Mouse (Mus musculus) T-cell, adult 2 months (primary cell): ENCODE measurements at regions not wholly inside any gene's neighbourhood (a gene's known extent, or its start where the extent isn't known, plus 50 kb on each side); places are given as distances from the start of the nearest gene placed in this dataset.

Source experiments
- DNase-seq: peaks from one replicate; pipeline ENCODE4 v3.0.0; 2022; ENCODE audit warnings: low spot score

GRCm38 (mm10) chr7:83077035-83077918 lies 210.1 kb downstream of the Mex3b start:
- no peak for DNase-seq

DNA sequence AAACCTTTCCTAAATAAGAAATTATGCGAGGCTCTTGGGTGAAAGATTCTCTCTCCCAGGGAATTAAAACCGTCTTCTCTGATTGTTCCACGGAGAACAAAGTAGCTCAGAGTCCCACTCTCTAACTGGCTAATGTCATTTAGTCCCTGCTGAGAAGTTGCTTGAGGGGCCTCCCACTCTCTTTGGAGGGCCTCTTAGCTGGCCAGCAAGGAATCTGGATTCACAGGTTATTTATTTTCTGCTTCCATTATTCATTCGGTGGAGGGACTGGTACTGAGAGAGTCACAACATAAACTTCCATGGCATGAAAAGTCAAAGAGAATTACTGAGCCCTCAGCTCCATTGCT lies 210.8 kb downstream of the Mex3b start:
- DNase-seq = no peak

DNA sequence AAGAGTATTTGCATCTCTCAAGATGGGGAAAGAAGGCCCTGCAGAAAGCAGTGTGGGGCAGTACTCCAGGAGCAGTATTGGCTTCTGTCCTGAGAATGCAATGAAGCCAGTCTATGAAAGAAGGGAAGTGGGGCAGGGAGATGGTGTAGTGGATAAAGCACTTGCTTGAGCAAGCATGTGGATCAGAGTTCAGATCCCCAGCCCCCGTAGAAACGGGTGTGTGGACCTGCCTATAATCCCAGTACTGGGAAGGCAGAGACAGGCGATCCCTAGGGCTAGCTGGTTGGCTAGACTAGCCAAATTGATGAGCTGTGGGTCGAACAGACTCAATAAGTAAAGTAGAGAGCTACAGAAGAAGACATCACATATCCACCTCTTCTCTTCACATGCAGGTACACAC lies 211.6 kb downstream of the Mex3b start:
- no peak for DNase-seq

- no peak for DNase-seq
Observed at GRCm38 (mm10) chr7:83079842-83080241, 212.7 kb downstream of the Mex3b start.

DNA sequence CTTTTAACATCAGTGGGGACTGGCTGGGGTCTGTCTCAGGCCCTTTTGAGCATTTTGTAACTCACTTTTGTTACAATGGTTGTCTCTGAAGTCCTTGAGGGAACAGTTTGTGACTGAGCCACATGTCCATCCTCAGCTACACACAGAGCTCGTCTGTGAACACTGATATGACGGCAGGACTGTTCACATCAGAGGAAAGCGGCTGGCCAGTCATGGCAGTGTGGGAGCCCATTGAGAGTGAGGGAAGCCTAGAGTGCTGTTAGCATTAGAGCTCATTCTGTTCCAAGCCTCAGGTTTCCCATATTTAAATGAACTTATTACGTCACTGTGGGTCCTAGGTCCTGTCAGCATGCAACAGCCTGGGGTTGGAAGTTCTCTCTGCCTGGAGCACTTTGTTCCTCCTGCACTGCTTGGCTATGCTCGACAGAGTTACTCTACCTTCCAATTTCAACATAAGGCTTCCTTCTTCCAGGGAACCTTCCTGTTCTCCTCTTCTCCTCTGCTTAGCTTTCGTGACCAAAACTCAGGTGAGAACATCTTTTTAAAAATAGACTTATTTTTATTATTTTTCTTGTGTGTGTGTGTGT lies 217.5 kb downstream of the Mex3b start:
- DNase-seq = no peak

DNA sequence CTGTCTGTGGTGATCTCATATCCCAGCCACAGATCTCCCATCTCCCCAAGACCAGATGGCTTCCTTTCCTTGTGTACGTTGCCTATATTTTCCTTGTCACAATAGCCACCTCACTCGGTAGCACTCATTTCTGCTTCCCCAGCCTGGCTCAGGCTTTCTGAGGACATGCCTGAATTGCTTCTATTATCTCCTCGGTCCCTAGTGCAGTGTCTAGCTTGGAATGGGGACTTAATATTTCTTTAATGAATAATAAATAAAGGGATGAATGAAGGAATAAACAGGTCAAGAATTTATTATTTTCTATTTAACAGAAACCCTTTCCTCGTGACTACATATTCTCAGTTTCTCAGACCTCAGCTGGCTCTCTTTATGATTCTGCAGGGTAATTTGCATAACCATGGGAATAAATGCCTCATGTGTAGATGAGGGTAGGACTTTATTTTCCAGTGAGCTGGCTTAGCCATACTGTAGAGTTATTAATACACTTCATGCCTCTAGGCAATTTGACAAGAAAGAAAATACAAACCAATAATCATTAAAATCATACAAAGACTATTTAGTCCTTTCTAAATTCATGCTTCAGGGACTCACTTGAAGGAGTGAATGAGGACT lies 218.5 kb downstream of the Mex3b start:
- DNase-seq = no peak

DNA sequence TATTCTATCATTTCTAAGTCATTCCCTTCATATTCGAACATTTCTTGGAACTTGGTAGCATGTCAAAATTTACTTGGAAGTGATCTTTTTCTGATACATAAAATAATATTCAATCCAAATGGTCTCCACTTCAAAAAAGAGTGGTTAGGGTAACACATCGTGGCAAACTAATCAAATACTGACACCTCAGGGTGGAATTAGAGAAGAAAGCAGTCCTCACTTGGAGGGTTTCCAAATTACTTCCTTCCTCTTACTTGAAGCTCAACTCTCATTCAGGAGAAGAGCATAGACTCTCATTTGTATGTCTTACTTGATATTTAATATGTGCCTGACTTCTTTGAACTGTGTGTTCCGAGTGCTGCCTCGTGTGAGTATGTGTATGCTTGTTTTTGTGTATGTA lies 220.3 kb downstream of the Mex3b start:
- DNase-seq = no peak

DNA sequence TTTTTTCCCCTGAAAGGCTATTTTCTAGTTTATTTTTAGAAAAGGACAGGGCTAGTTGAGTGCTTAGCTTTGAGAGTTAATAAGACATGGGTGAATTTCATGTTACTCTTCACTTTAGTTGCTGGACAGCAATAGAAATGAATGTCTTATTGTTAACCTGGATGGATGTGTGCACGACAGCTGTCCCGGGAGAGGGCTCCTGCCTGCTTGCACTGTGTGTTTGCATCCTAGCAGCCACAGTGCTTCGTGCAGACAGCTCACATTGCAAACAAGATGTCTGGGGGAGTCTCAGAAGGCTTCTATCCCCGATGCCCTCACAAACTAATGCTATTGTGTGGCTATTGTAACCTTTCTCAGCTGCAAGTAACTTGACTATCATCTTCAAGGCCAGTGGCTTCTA lies 221.0 kb downstream of the Mex3b start:
- no peak for DNase-seq

DNA sequence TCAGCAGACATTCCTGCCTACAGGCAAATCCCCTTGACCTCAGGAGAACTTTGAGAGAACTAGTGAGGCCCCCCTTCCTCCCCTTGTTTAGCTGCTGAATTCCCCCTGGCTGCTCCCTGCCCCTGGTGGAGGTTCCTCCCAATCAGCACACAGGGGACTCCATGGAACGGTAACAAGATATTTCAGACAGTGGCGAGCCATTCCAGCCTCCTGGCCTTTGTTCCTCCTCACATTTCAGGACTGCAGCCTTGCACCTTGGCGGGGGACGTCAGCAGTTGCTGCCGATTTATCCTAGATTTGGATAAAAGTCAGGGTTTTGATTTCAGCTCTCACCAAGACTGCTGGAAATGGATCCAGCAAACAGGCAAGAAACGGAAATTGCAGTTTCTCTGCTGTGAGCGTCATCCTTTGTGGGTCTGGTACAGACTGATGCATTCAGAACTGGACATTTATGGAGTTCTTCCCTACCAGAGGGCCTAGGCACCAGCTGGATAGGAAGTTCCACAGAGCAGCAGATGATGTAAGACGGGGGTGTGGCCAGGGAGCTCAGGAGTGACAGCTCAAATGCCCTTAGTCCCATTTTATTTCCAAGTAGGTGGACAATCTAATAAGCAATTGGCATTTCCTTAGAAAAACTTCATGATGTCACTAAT lies 222.3 kb downstream of the Mex3b start:
- DNase-seq = no peak

DNA sequence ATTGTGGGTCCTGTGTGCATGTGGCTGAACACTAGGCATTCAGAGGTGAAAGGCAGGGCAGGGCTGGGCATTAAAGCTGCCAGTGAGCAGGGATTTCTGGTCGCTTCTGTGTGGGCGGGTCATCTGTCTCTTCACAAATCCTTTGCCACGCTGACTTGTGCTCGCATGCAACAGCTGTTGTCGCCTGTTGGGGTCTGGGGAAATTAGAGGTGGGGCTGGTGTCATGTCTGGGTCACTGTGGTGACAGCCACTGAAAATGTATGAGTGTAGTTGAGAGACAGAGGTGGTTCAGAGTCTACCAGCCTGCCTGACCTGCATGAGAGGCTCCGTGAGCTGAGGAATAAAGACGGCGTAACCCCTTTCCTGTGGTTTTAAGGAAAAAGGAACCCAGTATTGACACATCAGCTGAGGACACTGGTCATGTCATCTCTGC lies 226.8 kb downstream of the Mex3b start:
- DNase-seq = no peak

DNA sequence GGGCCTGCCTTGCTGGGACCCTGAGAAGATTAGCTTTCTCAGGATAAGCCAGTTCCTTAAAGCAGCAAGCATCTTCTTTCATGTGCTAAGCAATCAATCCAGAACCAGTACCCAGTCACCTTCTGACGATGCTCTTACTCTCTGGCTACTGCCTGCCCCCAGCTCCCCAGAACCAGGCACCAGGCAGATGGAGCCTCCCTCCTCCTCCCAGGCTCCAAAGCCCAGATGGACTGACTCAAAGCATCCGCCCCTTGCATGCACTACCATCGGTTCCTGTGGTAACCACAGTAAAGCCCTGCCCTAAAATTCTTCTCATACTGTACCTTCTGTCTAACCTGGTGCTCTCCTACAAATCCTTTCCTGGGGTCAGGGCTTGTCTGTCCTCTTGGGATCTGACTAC lies 227.8 kb downstream of the Mex3b start:
- DNase-seq = no peak

DNA sequence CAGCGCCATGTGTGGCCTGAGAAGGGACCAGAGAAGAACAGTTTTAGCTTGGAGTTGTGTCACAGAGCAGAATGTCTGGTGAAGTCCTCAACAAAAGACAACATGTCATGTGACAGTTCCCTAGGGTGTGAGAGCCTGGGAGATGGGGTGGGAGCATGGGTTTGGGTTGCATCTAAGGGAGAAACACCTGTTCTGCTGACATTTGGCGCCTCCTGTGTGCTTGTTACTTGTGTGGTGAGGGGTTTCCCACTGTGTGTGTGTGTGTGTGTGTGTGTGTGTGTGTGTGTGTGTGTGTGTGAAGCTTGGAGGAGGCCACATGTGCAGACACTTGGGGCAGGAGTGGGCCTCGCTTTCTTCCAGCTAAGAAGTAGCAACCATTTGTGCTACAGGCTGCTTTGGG lies 228.5 kb downstream of the Mex3b start:
- DNase-seq = no peak

- no peak for DNase-seq
Observed at GRCm38 (mm10) chr7:83104426-83104825, 237.3 kb downstream of the Mex3b start.

DNA sequence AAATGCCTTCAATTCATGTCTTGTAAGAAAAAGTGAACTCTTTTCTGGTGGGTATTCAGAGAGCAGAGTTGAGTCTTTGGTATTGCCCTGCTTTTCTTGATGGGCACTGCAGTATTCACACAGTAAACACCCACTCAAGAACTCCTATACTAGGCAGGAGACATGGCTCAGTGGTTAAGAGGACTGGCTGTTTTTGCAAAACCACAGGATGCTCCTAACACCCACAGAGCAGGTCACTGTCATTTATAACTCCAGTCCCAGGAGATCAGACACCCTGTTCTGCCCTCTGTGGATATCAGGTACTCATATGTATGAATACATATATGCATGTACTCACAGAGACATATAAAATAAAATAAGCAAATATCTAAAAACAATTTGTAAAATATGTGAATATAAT lies 238.5 kb downstream of the Mex3b start:
- DNase-seq = no peak

DNA sequence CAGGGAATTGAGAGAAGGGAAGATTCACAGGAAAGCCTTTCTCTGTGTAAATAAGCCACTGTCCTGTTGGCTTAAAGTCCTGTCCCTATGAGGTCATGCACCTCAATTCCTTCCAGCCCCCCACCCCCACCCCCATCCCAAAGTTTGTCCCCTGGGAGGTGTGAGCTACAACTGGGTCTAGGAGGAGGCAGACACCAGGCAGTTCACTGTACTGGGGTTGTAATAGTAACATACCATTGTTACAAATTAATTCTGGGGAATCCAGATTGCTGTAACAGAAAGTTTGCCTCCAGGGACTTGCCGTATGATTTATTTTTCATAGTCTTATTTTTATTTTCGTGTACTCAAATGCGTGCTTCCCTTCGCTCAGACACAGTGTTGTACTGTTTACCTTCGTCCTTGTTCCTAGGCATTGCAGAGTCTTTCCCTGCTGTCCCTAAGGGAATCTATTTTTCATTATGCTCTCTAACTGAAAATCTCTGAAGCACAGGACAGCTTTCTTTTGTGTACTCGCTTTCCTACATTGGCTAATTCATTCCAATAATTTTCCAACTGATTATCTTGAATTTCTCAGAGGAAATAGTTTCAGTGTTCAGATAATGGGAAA lies 244.2 kb downstream of the Mex3b start:
- no peak for DNase-seq

GRCm38 (mm10) chr7:83116487-83116886 lies 249.4 kb downstream of the Mex3b start:
- DNase-seq = no peak

DNA sequence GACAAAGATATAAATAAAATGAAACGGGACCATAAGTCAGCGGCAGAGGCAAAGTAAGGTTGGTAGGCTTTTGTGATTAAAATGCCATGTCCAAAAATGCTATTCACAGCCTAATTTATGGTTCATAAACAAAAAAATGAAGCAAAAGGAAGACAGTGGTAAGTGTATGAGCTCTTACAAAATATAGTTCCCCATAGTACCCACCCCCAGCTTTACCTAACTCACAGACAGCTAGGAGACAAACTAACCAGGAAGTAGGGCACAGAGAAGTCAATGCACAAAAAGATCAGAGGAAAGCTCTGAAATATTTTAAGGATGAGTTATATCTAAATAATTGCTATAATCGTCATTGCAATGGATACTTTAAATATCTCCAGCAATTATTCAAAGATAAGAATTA lies 249.9 kb downstream of the Mex3b start:
- no peak for DNase-seq

DNA sequence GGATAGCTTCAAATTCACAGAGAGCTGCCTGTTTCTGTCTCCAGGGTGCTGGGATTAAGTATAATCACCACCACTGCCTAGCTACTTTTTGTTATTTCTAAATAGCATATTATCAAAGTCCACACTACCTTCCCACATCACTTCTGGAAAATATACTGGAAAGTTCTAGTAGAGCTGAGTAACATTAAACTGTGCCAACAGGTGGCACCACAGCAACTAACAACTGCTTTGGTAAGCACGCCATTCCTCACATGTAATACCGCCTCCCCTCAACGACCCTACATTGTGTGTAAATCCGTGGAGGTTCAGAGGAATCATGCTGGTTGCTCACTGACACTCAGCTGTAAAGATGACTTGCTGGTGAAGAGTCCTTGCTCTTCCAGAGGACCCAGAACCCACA lies 259.1 kb downstream of the Mex3b start:
- DNase-seq = no peak

DNA sequence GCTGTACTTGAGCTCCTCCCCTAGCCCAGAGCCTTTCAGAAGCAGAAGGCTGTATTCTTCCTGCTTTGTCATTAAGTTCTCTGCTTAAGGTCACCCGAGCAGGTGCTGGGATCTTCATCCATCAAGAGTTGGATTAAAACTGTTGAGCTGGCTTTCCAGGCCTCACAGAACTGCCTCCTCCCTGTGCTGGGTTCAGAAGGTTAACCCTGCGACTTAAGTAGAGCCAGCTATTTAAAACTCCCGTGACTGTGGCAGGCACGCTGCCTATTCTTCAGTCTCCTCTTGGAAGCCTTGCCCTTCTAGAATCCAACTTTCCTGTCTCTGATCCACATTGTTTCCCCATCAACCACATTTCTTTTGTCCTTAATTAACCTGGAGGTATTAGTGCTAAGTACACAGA lies 273.1 kb downstream of the Mex3b start:
- DNase-seq = no peak

DNA sequence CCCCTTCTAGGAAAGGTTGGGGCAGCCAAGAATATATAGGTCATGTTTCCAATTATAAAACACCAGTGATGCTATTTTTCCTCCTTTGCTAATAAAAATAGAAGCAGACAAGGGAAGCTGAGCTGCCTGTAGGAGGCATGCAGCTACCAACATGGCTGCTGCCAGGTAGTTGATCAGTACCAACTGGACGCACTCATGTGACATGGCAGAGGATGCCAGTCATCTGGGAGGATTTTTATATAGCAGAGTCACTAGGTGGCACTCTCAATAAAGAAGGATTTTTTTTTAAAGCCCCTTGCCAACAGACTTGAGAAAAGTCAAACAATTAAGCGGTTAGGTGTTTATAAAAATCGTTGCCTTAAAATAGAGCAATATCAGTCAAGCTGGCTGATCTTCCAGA lies 273.5 kb downstream of the Mex3b start:
- DNase-seq = no peak

DNA sequence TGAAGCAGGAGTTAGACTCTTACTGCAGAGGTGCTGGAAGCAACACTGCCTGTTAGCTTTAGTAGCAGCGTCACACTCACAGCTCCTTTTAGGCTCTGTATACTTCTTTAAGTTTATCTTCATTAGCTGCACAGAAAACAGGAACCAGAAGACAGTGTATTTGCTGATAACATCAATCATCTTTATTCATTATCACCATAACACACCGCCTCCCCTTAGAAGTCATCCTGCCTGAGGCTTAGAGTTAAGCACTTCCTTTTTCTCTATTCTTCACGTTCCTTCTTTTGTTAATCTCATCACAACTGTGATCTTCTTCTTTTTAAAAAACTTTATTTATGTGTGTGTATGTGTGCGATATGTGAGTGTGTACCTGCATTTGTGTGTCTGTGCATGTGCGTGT lies 276.9 kb downstream of the Mex3b start:
- no peak for DNase-seq

DNA sequence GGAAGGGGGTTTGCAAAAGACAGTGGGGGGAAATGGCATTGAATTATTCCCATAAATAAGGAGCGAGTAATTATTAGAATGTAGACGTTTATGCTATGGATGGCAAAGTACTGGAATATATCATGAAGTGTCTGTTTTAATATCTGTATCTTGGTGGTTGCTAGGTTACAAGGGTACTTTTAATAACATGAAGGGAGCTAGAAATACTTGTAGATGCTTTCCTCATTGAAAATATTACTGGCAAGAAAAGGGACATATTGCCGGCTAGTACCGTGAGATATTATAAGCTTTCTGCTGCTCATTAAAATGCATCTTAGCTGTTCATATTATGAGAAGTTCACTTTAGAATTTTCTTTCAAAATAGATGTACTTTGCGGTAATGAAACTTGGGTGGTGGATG lies 278.4 kb downstream of the Mex3b start:
- no peak for DNase-seq

DNA sequence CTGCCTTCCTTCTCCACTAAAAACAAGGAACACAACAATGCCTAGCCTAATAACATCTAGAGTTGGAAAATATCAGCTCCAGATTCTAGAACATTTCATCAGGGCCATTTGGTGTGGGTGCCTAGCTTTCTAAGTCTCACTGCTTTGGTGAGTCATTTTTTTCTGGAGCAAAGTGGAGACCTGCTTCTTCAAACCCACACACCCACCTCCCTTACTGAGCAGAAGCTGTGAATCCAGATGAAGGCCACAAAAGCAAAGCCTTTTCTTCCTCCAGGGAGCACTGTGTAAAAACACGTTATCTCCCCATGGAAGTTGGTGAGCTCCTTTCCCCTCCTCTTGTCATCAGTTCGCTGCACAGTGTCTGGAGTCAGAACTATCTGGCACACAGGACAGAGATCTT lies 294.1 kb downstream of the Mex3b start:
- no peak for DNase-seq
